Mouse (Mus musculus): ENCODE data around the gene Rbm26. TPM values are rescaled to one million over a fixed set of nuclear protein-coding genes. Genes with fewer than 3 reads are reported as not detected.

The Rbm26 gene
- polyA plus RNA-seq, 2 experiments = 9.1 to 11.7 TPM

GRCm38 (mm10) chr14:105194682-105195081 is 17.6 kb upstream of the Rbm26 start:
- H3K4me2 ChIP-seq (ENCODE audit: low read depth) = no peak overlapping the region
- no peaks in the 10 kb centered on the region for H3K27me3 ChIP-seq (ENCODE audit: control insufficient read depth, insufficient read depth, low read length)
- no peak overlapping the region for H3K4me3 ChIP-seq (ENCODE audit: insufficient read depth in 1 of 2, low read depth in 2 of 2, low read length in 2 of 2)
- TF ChIP-seq EP300 (IDR thresholded peaks at IDR 0.05; ENCODE audit: low read depth) (no peak), CTCF (IDR thresholded peaks at IDR 0.05; ENCODE audit: low read depth) (no peak)
- no peak overlapping the region for H3K27ac ChIP-seq
- no peaks in the 10 kb centered on the region for H3K36me3 ChIP-seq (replicated peaks; ENCODE audit: control insufficient read depth, insufficient read depth, low read depth)
- ATAC-seq (ENCODE audit: insufficient read depth) (no peak), DNase-seq (ENCODE audit: low read depth in 3 of 3, low spot score in 3 of 3) (no peak)
- H3K9ac ChIP-seq (replicated peaks) = no peak overlapping the region
- no peaks in the 10 kb centered on the region for H3K9me3 ChIP-seq (ENCODE audit: control insufficient read depth, low read length)
- peaks cover 0 to 2% of the 10 kb centered on the region in 2 experiments; a peak in 2 of 4 replicates for H3K4me1 ChIP-seq (replicated peaks; ENCODE audit: control insufficient read depth in 2 of 2, insufficient read depth in 2 of 2, low read length in 1 of 2)
- WGBS (ENCODE audit: insufficient replicate concordance) = 66% methylated on average over 4 of the region's 4 CpGs

- H3K27me3 ChIP-seq (ENCODE audit: control insufficient read depth, insufficient read depth, low read length) = no peaks in the 10 kb centered on the region
- H3K4me1 ChIP-seq (replicated peaks; ENCODE audit: control insufficient read depth in 2 of 2, insufficient read depth in 2 of 2, low read length in 1 of 2) = no peaks in the 10 kb centered on the region
- no peaks in the 10 kb centered on the region for H3K9me3 ChIP-seq (ENCODE audit: control insufficient read depth, low read length)
- ATAC-seq (ENCODE audit: insufficient read depth) = no peak
- H3K4me3 ChIP-seq (ENCODE audit: insufficient read depth in 1 of 2, low read depth in 2 of 2, low read length in 2 of 2) = no peak overlapping the region
- no peak overlapping the region for H3K9ac ChIP-seq (replicated peaks)
- H3K27ac ChIP-seq = no peak overlapping the region
- no peak for DNase-seq (ENCODE audit: low read depth in 3 of 3, low spot score in 3 of 3)
- no peaks in the 10 kb centered on the region for H3K36me3 ChIP-seq (replicated peaks; ENCODE audit: control insufficient read depth, insufficient read depth, low read depth)
- no peak for TF ChIP-seq EP300 (IDR thresholded peaks at IDR 0.05; ENCODE audit: low read depth)
- WGBS (ENCODE audit: insufficient replicate concordance) = 30% methylated on average over 3 of the region's 3 CpGs
- no peak overlapping the region for H3K4me2 ChIP-seq (ENCODE audit: low read depth)
These were observed 7.7 kb upstream of the Rbm26 start for GRCm38 (mm10) chr14:105184866-105185265.

GRCm38 (mm10) chr14:105182786-105183185 is 5.7 kb upstream of the Rbm26 start:
- Histone ChIP-seq H3K27me3 (ENCODE audit: control insufficient read depth, insufficient read depth, low read length) (no peaks in the 10 kb centered on the region), H3K27ac (no peak overlapping the region), H3K4me1 (replicated peaks; ENCODE audit: control insufficient read depth in 2 of 2, insufficient read depth in 2 of 2, low read length in 1 of 2) (no peaks in the 10 kb centered on the region), H3K9ac (replicated peaks) (no peak overlapping the region), H3K4me3 (ENCODE audit: insufficient read depth in 1 of 2, low read depth in 2 of 2, low read length in 2 of 2) (no peak overlapping the region), H3K9me3 (ENCODE audit: control insufficient read depth, low read length) (no peaks in the 10 kb centered on the region), H3K36me3 (replicated peaks; ENCODE audit: control insufficient read depth, insufficient read depth, low read depth) (no peaks in the 10 kb centered on the region), H3K4me2 (ENCODE audit: low read depth) (no peak overlapping the region)
- ATAC-seq (ENCODE audit: insufficient read depth) = no peak
- 38% methylated on average over 3 of the region's 3 CpGs for WGBS (ENCODE audit: insufficient replicate concordance)
- no peak for DNase-seq (ENCODE audit: low read depth in 3 of 3, low spot score in 3 of 3)
- TF ChIP-seq CTCF (IDR thresholded peaks at IDR 0.05; ENCODE audit: low read depth) (no peak), EP300 (IDR thresholded peaks at IDR 0.05; ENCODE audit: low read depth) (no peak)

- Histone ChIP-seq H3K9me3 (ENCODE audit: control insufficient read depth, low read length) (no peaks in the 10 kb centered on the region), H3K27ac (no peak overlapping the region), H3K4me1 (replicated peaks; ENCODE audit: control insufficient read depth in 2 of 2, insufficient read depth in 2 of 2, low read length in 1 of 2) (peaks cover 8 to 10% of the 10 kb centered on the region in 2 experiments; a peak in 3 of 4 replicates), H3K4me3 (ENCODE audit: insufficient read depth in 1 of 2, low read depth in 2 of 2, low read length in 2 of 2) (no peak overlapping the region), H3K27me3 (ENCODE audit: control insufficient read depth, insufficient read depth, low read length) (no peaks in the 10 kb centered on the region), H3K4me2 (ENCODE audit: low read depth) (no peak overlapping the region), H3K9ac (replicated peaks) (no peak overlapping the region), H3K36me3 (replicated peaks; ENCODE audit: control insufficient read depth, insufficient read depth, low read depth) (no peaks in the 10 kb centered on the region)
- no peak for TF ChIP-seq EP300 (IDR thresholded peaks at IDR 0.05; ENCODE audit: low read depth)
- no peak for TF ChIP-seq CTCF (IDR thresholded peaks at IDR 0.05; ENCODE audit: low read depth)
- WGBS (ENCODE audit: insufficient replicate concordance) = 84% methylated on average over 3 of the region's 3 CpGs
- ATAC-seq (ENCODE audit: insufficient read depth) (no peak), DNase-seq (ENCODE audit: low read depth in 3 of 3, low spot score in 3 of 3) (no peak)
These were observed 2.6 kb upstream of the Rbm26 start for GRCm38 (mm10) chr14:105179733-105180132.

GRCm38 (mm10) chr14:105178996-105179395 is 1.9 kb upstream of the Rbm26 start:
- DNase-seq (ENCODE audit: low read depth in 3 of 3, low spot score in 3 of 3) (no peak), ATAC-seq (ENCODE audit: insufficient read depth) (no peak)
- Histone ChIP-seq H3K4me1 (replicated peaks; ENCODE audit: control insufficient read depth in 2 of 2, insufficient read depth in 2 of 2, low read length in 1 of 2) (peaks cover 8 to 10% of the 10 kb centered on the region in 2 experiments; a peak in 3 of 4 replicates), H3K9ac (replicated peaks) (no peak overlapping the region), H3K4me2 (ENCODE audit: low read depth) (no peak overlapping the region), H3K9me3 (ENCODE audit: control insufficient read depth, low read length) (no peaks in the 10 kb centered on the region), H3K27me3 (ENCODE audit: control insufficient read depth, insufficient read depth, low read length) (no peaks in the 10 kb centered on the region), H3K36me3 (replicated peaks; ENCODE audit: control insufficient read depth, insufficient read depth, low read depth) (no peaks in the 10 kb centered on the region), H3K27ac (no peak overlapping the region), H3K4me3 (ENCODE audit: insufficient read depth in 1 of 2, low read depth in 2 of 2, low read length in 2 of 2) (no peak overlapping the region)
- WGBS (ENCODE audit: insufficient replicate concordance) = 66% methylated on average over 7 of the region's 7 CpGs
- no peak for TF ChIP-seq EP300 (IDR thresholded peaks at IDR 0.05; ENCODE audit: low read depth)
- no peak for TF ChIP-seq CTCF (IDR thresholded peaks at IDR 0.05; ENCODE audit: low read depth)

Data from liver, embryonic 14.5 days (tissue).